Mouse (Mus musculus) spleen, adult 2 months (tissue): Measurements from ENCODE around the gene Lrrc4c.

Experiments used
- CTCF ChIP-seq: fragments of 200-500 bp; IDR thresholded peaks from 2 replicates; pipeline ENCODE4 v1.5.1; 2011; ENCODE audit warnings: mild to moderate bottlenecking, inconsistent platforms; ENCODE audit not compliant: insufficient read depth, insufficient read length, insufficient replicate concordance; ENCODE audit errors: extremely low read depth
- POLR2A ChIP-seq: fragments of 200-500 bp; IDR thresholded peaks from 2 replicates; pipeline ENCODE4 v1.6.1; 2011; ENCODE audit warnings: low read depth, low read length, inconsistent platforms

- TF ChIP-seq CTCF (no peak), POLR2A (no peak)
These were observed 1257.0 kb downstream of the Lrrc4c start for GRCm38 (mm10) chr2:97574921-97575320.
